Mouse (Mus musculus): Measurements from ENCODE around the gene Tspan32. TPM values are rescaled to one million over a fixed set of nuclear protein-coding genes. Genes with fewer than 3 reads are reported as not detected.
A peak's percentile ranks its signal among the peaks of the same experiment; 100 is the strongest.

Tspan32 gene
- polyA plus RNA-seq, 1 experiment from 2014 or later: 1.9 TPM

- no peaks in the 10 kb centered on the region for H3K27me3 ChIP-seq
- no peaks in the 10 kb centered on the region for H3K36me3 ChIP-seq
- H3K27ac ChIP-seq: peak overlapping the region; percentile 98
- no peak overlapping the region for H3K9ac ChIP-seq
- peaks cover 87% of the 10 kb centered on the region for H3K4me1 ChIP-seq
- H3K4me3 ChIP-seq: no peak overlapping the region
- H3K9me3 ChIP-seq: no peaks in the 10 kb centered on the region
- 73% methylated on average over 4 of the region's 4 CpGs for WGBS
- ATAC-seq (ENCODE audit: borderline replicate concordance, extremely low read depth, low FRiP score, low TSS enrichment): no peak
- no peak overlapping the region for H3K4me2 ChIP-seq
Observed at GRCm38 (mm10) chr7:143009996-143010395, 5.2 kb downstream of the Tspan32 start.

GRCm38 (mm10) chr7:143011226-143011625 is 6.4 kb downstream of the Tspan32 start:
- Histone ChIP-seq H3K27ac (no peak overlapping the region), H3K27me3 (no peaks in the 10 kb centered on the region), H3K9me3 (no peaks in the 10 kb centered on the region), H3K4me1 (peaks cover 88% of the 10 kb centered on the region), H3K4me2 (no peak overlapping the region), H3K9ac (no peak overlapping the region), H3K4me3 (no peak overlapping the region), H3K36me3 (no peaks in the 10 kb centered on the region)
- no peak for ATAC-seq (ENCODE audit: borderline replicate concordance, extremely low read depth, low FRiP score, low TSS enrichment)
- WGBS: 64% methylated on average over 1 of the region's 1 CpGs

- Histone ChIP-seq H3K4me3 (no peak overlapping the region), H3K9ac (no peak overlapping the region), H3K4me2 (no peak overlapping the region), H3K27ac (0 out of 2 replicates have a peak overlapping the region, but pooled peaks have one; percentile 75), H3K27me3 (no peaks in the 10 kb centered on the region), H3K9me3 (no peaks in the 10 kb centered on the region), H3K36me3 (no peaks in the 10 kb centered on the region), H3K4me1 (peaks cover 92% of the 10 kb centered on the region)
- no peak for ATAC-seq (ENCODE audit: borderline replicate concordance, extremely low read depth, low FRiP score, low TSS enrichment)
- WGBS: 50% methylated on average over 5 of the region's 5 CpGs
Observed at GRCm38 (mm10) chr7:143012230-143012875, 7.5 kb downstream of the Tspan32 start.

- no peak for ATAC-seq (ENCODE audit: borderline replicate concordance, extremely low read depth, low FRiP score, low TSS enrichment)
- Histone ChIP-seq H3K4me1 (peaks cover 81% of the 10 kb centered on the region), H3K36me3 (no peaks in the 10 kb centered on the region), H3K27ac (peak overlapping the region; percentile 75), H3K9ac (no peak overlapping the region), H3K4me3 (no peak overlapping the region), H3K27me3 (no peaks in the 10 kb centered on the region), H3K4me2 (no peak overlapping the region), H3K9me3 (no peaks in the 10 kb centered on the region)
- WGBS: 62% methylated on average over 8 of the region's 8 CpGs
Observed at GRCm38 (mm10) chr7:143013420-143014178, 8.8 kb downstream of the Tspan32 start.

- H3K4me1 ChIP-seq: peaks cover 68% of the 10 kb centered on the region
- 77% methylated on average over 7 of the region's 7 CpGs for WGBS
Observed at GRCm38 (mm10) chr7:143014862-143015659, 10.2 kb downstream of the Tspan32 start.

GRCm38 (mm10) chr7:143015755-143016423 is 11.0 kb downstream of the Tspan32 start:
- Histone ChIP-seq H3K9ac (no peak overlapping the region), H3K4me1 (peaks cover 60% of the 10 kb centered on the region), H3K36me3 (no peaks in the 10 kb centered on the region), H3K9me3 (no peaks in the 10 kb centered on the region), H3K4me3 (no peak overlapping the region), H3K27me3 (no peaks in the 10 kb centered on the region), H3K4me2 (peak overlapping the region; percentile 37), H3K27ac (peak overlapping the region; percentile 88)
- peak; percentile 89 for ATAC-seq (ENCODE audit: borderline replicate concordance, extremely low read depth, low FRiP score, low TSS enrichment)
- WGBS: 0% methylated on average over 1 of the region's 1 CpGs

More at GRCm38 (mm10) chr7:143014862-143015659, 10.2 kb downstream of the Tspan32 start:
- H3K36me3 ChIP-seq: no peaks in the 10 kb centered on the region
- H3K9me3 ChIP-seq: no peaks in the 10 kb centered on the region
- no peak overlapping the region for H3K4me3 ChIP-seq
- no peak overlapping the region for H3K9ac ChIP-seq
- peak overlapping the region; percentile 88 for H3K27ac ChIP-seq
- no peak for ATAC-seq (ENCODE audit: borderline replicate concordance, extremely low read depth, low FRiP score, low TSS enrichment)
- H3K27me3 ChIP-seq: no peaks in the 10 kb centered on the region
- no peak overlapping the region for H3K4me2 ChIP-seq

- no peaks in the 10 kb centered on the region for H3K36me3 ChIP-seq
- no peak overlapping the region for H3K4me3 ChIP-seq
- ATAC-seq (ENCODE audit: borderline replicate concordance, extremely low read depth, low FRiP score, low TSS enrichment): peak; percentile 24
- H3K4me1 ChIP-seq: peaks cover 56% of the 10 kb centered on the region
- 54% methylated on average over 9 of the region's 9 CpGs for WGBS
- H3K9me3 ChIP-seq: no peaks in the 10 kb centered on the region
- H3K4me2 ChIP-seq: peak overlapping the region; percentile 37
- H3K27me3 ChIP-seq: no peaks in the 10 kb centered on the region
- no peak overlapping the region for H3K9ac ChIP-seq
- peak overlapping the region; percentile 88 for H3K27ac ChIP-seq
Observed at GRCm38 (mm10) chr7:143016424-143017142, 11.7 kb downstream of the Tspan32 start.

- peak; percentile 1; the same call in 1 of the 2 replicates for ATAC-seq (ENCODE audit: borderline replicate concordance, extremely low read depth, low FRiP score, low TSS enrichment)
- Histone ChIP-seq H3K27me3 (no peaks in the 10 kb centered on the region), H3K27ac (peak overlapping the region; percentile 88), H3K9me3 (no peaks in the 10 kb centered on the region), H3K9ac (no peak overlapping the region), H3K4me3 (no peak overlapping the region), H3K4me2 (no peak overlapping the region), H3K4me1 (peaks cover 54% of the 10 kb centered on the region), H3K36me3 (no peaks in the 10 kb centered on the region)
- 73% methylated on average over 4 of the region's 4 CpGs for WGBS
Observed at GRCm38 (mm10) chr7:143017181-143017580, 12.3 kb downstream of the Tspan32 start.

- Histone ChIP-seq H3K4me2 (no peak overlapping the region), H3K4me3 (no peak overlapping the region), H3K9me3 (no peaks in the 10 kb centered on the region), H3K36me3 (no peaks in the 10 kb centered on the region), H3K27me3 (no peaks in the 10 kb centered on the region), H3K4me1 (peaks cover 28% of the 10 kb centered on the region), H3K27ac (no peak overlapping the region), H3K9ac (no peak overlapping the region)
- ATAC-seq (ENCODE audit: borderline replicate concordance, extremely low read depth, low FRiP score, low TSS enrichment): no peak
Observed at GRCm38 (mm10) chr7:143020040-143020439, 15.2 kb downstream of the Tspan32 start.

- no peaks in the 10 kb centered on the region for H3K9me3 ChIP-seq
- no peak overlapping the region for H3K27ac ChIP-seq
- H3K27me3 ChIP-seq: no peaks in the 10 kb centered on the region
- H3K9ac ChIP-seq: no peak overlapping the region
- no peaks in the 10 kb centered on the region for H3K36me3 ChIP-seq
- H3K4me2 ChIP-seq: no peak overlapping the region
- no peak overlapping the region for H3K4me3 ChIP-seq
- no peak for ATAC-seq (ENCODE audit: borderline replicate concordance, extremely low read depth, low FRiP score, low TSS enrichment)
- peaks cover 21% of the 10 kb centered on the region for H3K4me1 ChIP-seq
- WGBS: 77% methylated on average over 3 of the region's 3 CpGs
Observed at GRCm38 (mm10) chr7:143020764-143021163, 15.9 kb downstream of the Tspan32 start.
